Mouse (Mus musculus) liver, adult 2 months (tissue): ENCODE data around the gene Fbxo42. TPM values are rescaled to one million over a fixed set of nuclear protein-coding genes. Genes with fewer than 3 reads are reported as not detected.

Experiments
- DNase-seq: peaks from one replicate; pipeline ENCODE4 v3.0.0-alpha.2; 2011; ENCODE audit warnings: low read depth, low spot score; ENCODE audit errors: extremely low read depth
- H3K27ac ChIP-seq: fragments of 200-500 bp; replicated peaks from 2 replicates; pipeline ENCODE4 v1.5.1; 2012; ENCODE audit warnings: low read depth, mild to moderate bottlenecking, control low read depth, inconsistent platforms, low read length; ENCODE audit not compliant: insufficient read depth
- H3K27me3 ChIP-seq: fragments of 200-500 bp; 2 replicates; pipeline ENCODE4 v1.6.1; 2012; ENCODE audit warnings: mild to moderate bottlenecking, moderate library complexity, low read length, inconsistent platforms; ENCODE audit not compliant: control insufficient read depth, insufficient read depth
- H3K36me3 ChIP-seq: fragments of 200-500 bp; 2 replicates; pipeline ENCODE4 v1.6.1; 2012; ENCODE audit warnings: low read length, inconsistent platforms; ENCODE audit not compliant: control insufficient read depth, insufficient read depth
- H3K4me1 ChIP-seq: fragments of 200-500 bp; 2 replicates; pipeline ENCODE4 v1.6.1; 2011; ENCODE audit warnings: low read length; ENCODE audit not compliant: control insufficient read depth, insufficient read depth
- H3K4me3 ChIP-seq: fragments of 200-500 bp; 2 replicates; pipeline ENCODE4 v1.5.1; 2011; ENCODE audit warnings: low read depth, mild to moderate bottlenecking, control low read depth, low read length, moderate library complexity; ENCODE audit not compliant: insufficient read depth
- H3K79me2 ChIP-seq: fragments of 200-500 bp; 2 replicates; pipeline ENCODE4 v1.6.1; 2012; ENCODE audit warnings: inconsistent platforms, mild to moderate bottlenecking, low read length, moderate library complexity; ENCODE audit not compliant: control insufficient read depth, insufficient read depth
- H3K9ac ChIP-seq: fragments of 200-500 bp; 2 replicates; pipeline ENCODE4 v1.6.1; 2012; ENCODE audit warnings: low read depth, mild to moderate bottlenecking, control low read depth, inconsistent platforms, low read length
- CTCF ChIP-seq: fragments of 200-500 bp; IDR thresholded peaks from 2 replicates; pipeline ENCODE4 v1.5.1; 2011; ENCODE audit warnings: low read depth, low read length, control low read depth
- POLR2A ChIP-seq: fragments of 200-500 bp; IDR thresholded peaks from 2 replicates; pipeline ENCODE4 v1.6.1; 2011; ENCODE audit warnings: low read length, control low read depth; ENCODE audit not compliant: insufficient read depth; ENCODE audit errors: extremely low read depth
- WGBS: fragments of 180-500 bp; shearing (Covaris S2); methylation state at CpG from one replicate; pipeline ENCODE4 v1.1.7; 2018; 5-methylcytosine and 5-hydroxymethylcytosine counted together
- polyA plus RNA-seq: library from polyadenylated mRNA; depleted of rRNA; stranded (reverse); fragments of >200 nt; gene quantifications from 2 replicates; pipeline ENCODE4 v1.2.3, GENCODE M21; 2012; rRNA removed
- total RNA-seq: library from RNA; depleted of rRNA; stranded (reverse); fragments of >200 nt; gene quantifications from 2 replicates; pipeline ENCODE4 v1.2.3, GENCODE M21; 2014; rRNA removed

Gene Fbxo42
- total RNA-seq (2.0 and 2.8 TPM in 2 replicates), polyA plus RNA-seq (4.6 and 6.3 TPM in 2 replicates)

DNA sequence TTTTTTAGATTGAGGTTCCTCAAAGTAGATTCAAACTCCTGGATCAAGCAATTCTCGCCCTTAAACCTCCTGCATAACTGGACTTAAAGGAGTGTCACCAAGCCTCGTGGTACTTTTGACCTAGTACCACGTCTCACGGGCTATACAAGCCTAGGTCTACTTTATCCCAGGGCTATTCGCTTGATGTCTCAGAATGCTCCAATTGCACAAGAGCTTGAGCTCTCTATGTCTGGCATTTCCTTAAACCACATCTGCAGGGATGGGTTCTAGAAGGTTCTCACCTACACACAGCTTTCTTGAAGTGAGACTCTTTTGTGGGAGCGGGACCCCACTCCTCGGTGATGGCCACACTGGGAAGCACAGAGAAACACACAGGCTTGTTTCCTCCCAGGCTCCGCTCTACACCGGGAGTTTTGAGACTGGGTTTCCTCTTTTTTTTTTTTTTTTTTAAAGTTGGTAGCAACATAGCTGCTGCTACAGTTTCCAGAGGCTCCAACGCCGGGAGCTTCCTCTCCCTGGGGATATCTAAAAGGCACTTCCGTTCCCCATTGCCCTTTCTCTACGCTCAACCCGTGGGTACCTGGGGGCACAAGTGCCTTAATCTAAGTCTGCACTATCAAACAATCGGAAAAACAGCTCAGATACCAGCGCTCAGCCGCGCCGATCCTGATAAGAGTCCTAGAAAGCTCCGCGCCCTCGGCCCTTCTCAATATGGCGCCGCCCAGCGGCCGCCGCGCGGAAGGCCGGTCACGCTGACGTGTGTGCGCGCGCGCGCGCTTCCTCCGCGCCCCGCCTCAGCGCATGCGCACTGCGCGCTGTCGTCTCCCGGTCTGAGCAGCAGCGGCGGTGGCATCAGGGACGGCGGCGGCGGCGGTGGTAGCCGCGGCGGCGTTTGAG is at the start of gene Fbxo42:
Gene Fbxo42, plus strand, starts transcription at position 802 of the 897 bp plus-strand sequence.
- no peaks in the 10 kb centered on the region for H3K36me3 ChIP-seq
- peaks cover 9% of the 10 kb centered on the region for H3K4me1 ChIP-seq
- WGBS = 5% methylated on average over 58 of the region's 58 CpGs
- peak; percentile 68 for DNase-seq
- TF ChIP-seq POLR2A (peak; percentile 77; the same call in 1 of the 2 replicates), CTCF (peak; percentile 74)
- H3K9ac ChIP-seq = peak within 1 kb of the TSS; percentile 88
- H3K4me3 ChIP-seq = peak within 1 kb of the TSS; percentile 93
- H3K27ac ChIP-seq = peak within 1 kb of the TSS; percentile 86
- H3K27me3 ChIP-seq = no peaks in the 10 kb centered on the region
- H3K79me2 ChIP-seq = peaks cover 21% of the 10 kb centered on the region; the same call in 1 of the 2 replicates

- Histone ChIP-seq H3K27ac (no peak overlapping the region), H3K4me3 (no peak overlapping the region), H3K36me3 (no peaks in the 10 kb centered on the region), H3K27me3 (no peaks in the 10 kb centered on the region), H3K4me1 (no peaks in the 10 kb centered on the region; the same call in 1 of the 2 replicates), H3K79me2 (no peaks in the 10 kb centered on the region), H3K9ac (no peak overlapping the region)
- no peak for DNase-seq
- no peak for TF ChIP-seq POLR2A
- TF ChIP-seq CTCF = no peak
- WGBS = 76% methylated on average over 4 of the region's 4 CpGs
Measured at GRCm38 (mm10) chr4:141098935-141099334, 48.8 kb upstream of the Fbxo42 start.

GRCm38 (mm10) chr4:141099956-141100355 is 47.8 kb upstream of the Fbxo42 start:
- WGBS = 60% methylated on average over 5 of the region's 5 CpGs
- Histone ChIP-seq H3K27ac (no peak overlapping the region), H3K9ac (no peak overlapping the region), H3K4me1 (no peaks in the 10 kb centered on the region; the same call in 1 of the 2 replicates), H3K27me3 (no peaks in the 10 kb centered on the region), H3K36me3 (no peaks in the 10 kb centered on the region), H3K4me3 (no peak overlapping the region), H3K79me2 (no peaks in the 10 kb centered on the region)
- no peak for TF ChIP-seq POLR2A
- no peak for TF ChIP-seq CTCF
- DNase-seq = no peak

GRCm38 (mm10) chr4:141101291-141101690 is 46.4 kb upstream of the Fbxo42 start:
- Histone ChIP-seq H3K4me1 (no peaks in the 10 kb centered on the region; the same call in 1 of the 2 replicates), H3K79me2 (no peaks in the 10 kb centered on the region), H3K27ac (no peak overlapping the region), H3K9ac (no peak overlapping the region), H3K4me3 (no peak overlapping the region), H3K27me3 (no peaks in the 10 kb centered on the region), H3K36me3 (no peaks in the 10 kb centered on the region)
- TF ChIP-seq CTCF = no peak
- 94% methylated on average over 9 of the region's 9 CpGs for whole genome bisulfite sequencing
- no peak for DNase-seq

DNA sequence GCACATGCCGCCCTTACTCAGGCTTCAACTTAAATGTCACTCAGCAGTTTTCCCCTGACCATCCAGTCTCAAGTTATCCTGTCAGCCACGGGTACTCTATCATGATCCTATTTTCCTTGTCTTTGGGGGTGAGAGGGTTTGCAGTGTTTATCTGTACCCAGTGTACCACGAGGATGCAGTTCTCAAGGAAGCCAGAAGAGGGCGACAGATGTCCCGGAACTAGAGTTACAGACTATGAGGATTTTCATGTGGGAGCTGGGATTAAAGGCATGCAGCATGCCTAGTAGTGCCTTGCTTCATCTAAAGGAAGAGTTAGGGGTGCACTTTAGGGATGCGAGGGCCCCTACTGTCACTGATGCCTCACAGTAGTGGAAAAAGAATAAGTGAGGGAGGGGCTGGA is 45.9 kb upstream of the Fbxo42 start:
- DNase-seq = no peak
- Histone ChIP-seq H3K79me2 (no peaks in the 10 kb centered on the region), H3K27me3 (no peaks in the 10 kb centered on the region), H3K4me3 (no peak overlapping the region), H3K9ac (no peak overlapping the region), H3K4me1 (no peaks in the 10 kb centered on the region; the same call in 1 of the 2 replicates), H3K27ac (no peak overlapping the region), H3K36me3 (no peaks in the 10 kb centered on the region)
- peak; percentile 56 for TF ChIP-seq CTCF
- no peak for TF ChIP-seq POLR2A
- WGBS = 67% methylated on average over 6 of the region's 6 CpGs
